Mouse (Mus musculus) neural tube, embryonic 14.5 days (tissue): ENCODE results near the gene Klhl26. TPM values are rescaled to one million over a fixed set of nuclear protein-coding genes. Genes with fewer than 3 reads are reported as not detected.

ENCODE experiments used
- ATAC-seq: fragments of 200-750 bp; cut with Nextera tagmentation; 2 replicates; pipeline ENCODE4 v1.8.0; 2017; ENCODE audit warnings: low read depth, mild to moderate bottlenecking, moderate TSS enrichment, moderate library complexity
- H3K27ac ChIP-seq: fragments of 300-500 bp; sonication (generic); 2 replicates; pipeline ENCODE4 v1.5.1; 2014; ENCODE audit warnings: low read depth, mild to moderate bottlenecking, control low read depth, low read length, moderate library complexity, mixed read lengths
- H3K27me3 ChIP-seq: fragments of 300-500 bp; sonication (generic); 2 replicates; pipeline ENCODE4 v1.6.1; 2014; ENCODE audit warnings: low read length; ENCODE audit not compliant: control insufficient read depth, insufficient read depth
- H3K36me3 ChIP-seq: fragments of 300-500 bp; sonication (generic); 2 replicates; pipeline ENCODE4 v1.6.1; 2014; ENCODE audit warnings: low read length, mixed read lengths; ENCODE audit not compliant: control insufficient read depth, insufficient read depth
- H3K4me1 ChIP-seq: fragments of 300-500 bp; sonication (generic); 2 replicates; pipeline ENCODE4 v1.6.1; 2014; ENCODE audit warnings: low read length; ENCODE audit not compliant: control insufficient read depth, insufficient read depth
- H3K4me2 ChIP-seq: fragments of 300-500 bp; sonication (generic); 2 replicates; pipeline ENCODE4 v1.6.1; 2014; ENCODE audit warnings: mild to moderate bottlenecking, low read depth, low read length, control low read depth
- H3K4me3 ChIP-seq: fragments of 300-500 bp; sonication (generic); 2 replicates; pipeline ENCODE4 v1.5.1; 2014; ENCODE audit warnings: low read depth, low read length, control low read depth, mixed read lengths
- H3K9ac ChIP-seq: fragments of 300-500 bp; sonication (generic); replicated peaks from 2 replicates; pipeline ENCODE4 v1.6.1; 2014; ENCODE audit warnings: low read depth, mild to moderate bottlenecking, control low read depth, low read length, mixed read lengths
- H3K9me3 ChIP-seq: fragments of 300-500 bp; sonication (generic); 2 replicates; pipeline ENCODE4 v1.6.1; 2016; ENCODE audit warnings: low read length; ENCODE audit not compliant: control insufficient read depth
- WGBS: fragments of 180-500 bp; shearing (Covaris S2); extraction: QIAGEN DNeasy Blood & Tissue Kit; methylation state at CpG from one replicate; pipeline ENCODE4 v1.1.7; 2014; 5-methylcytosine and 5-hydroxymethylcytosine counted together
- polyA plus RNA-seq: library from polyadenylated mRNA; unstranded; fragments of >200 nt; fragmentation: Nextera tagmentation; extraction: Ambion mirVana; gene quantifications from 2 replicates; pipeline ENCODE4 v1.2.1, GENCODE M21; 2014

Gene Klhl26
- polyA plus RNA-seq, 1 experiment from 2014 or later: 29.4 TPM

DNA sequence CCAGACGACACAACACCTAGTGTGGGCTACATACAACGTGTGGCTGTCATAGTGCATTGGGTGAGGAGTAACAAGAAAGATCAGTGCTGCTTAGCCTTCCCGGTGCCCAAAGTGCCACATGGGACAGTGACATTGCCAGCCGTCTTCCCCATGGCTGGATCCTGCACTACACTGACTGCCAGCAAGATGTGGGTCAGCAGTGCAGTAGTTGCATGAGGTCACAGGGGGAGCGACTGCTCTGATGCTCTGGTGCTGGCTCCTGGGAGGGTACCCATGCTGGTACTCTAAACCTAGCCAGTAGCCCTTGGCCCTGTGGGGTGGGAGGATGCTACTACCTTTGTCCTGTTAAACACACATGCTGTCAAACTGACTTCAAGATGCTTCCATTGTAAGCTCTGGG is 16.6 kb downstream of the Klhl26 start:
- WGBS: 97% methylated on average over 5 of the region's 5 CpGs
- H3K9me3 ChIP-seq: no peaks in the 10 kb centered on the region
- H3K27ac ChIP-seq: no peak overlapping the region
- H3K36me3 ChIP-seq: no peaks in the 10 kb centered on the region
- no peak overlapping the region for H3K4me2 ChIP-seq
- H3K27me3 ChIP-seq: no peaks in the 10 kb centered on the region
- ATAC-seq: no peak
- no peak overlapping the region for H3K4me3 ChIP-seq
- no peaks in the 10 kb centered on the region for H3K4me1 ChIP-seq
- no peak overlapping the region for H3K9ac ChIP-seq

DNA sequence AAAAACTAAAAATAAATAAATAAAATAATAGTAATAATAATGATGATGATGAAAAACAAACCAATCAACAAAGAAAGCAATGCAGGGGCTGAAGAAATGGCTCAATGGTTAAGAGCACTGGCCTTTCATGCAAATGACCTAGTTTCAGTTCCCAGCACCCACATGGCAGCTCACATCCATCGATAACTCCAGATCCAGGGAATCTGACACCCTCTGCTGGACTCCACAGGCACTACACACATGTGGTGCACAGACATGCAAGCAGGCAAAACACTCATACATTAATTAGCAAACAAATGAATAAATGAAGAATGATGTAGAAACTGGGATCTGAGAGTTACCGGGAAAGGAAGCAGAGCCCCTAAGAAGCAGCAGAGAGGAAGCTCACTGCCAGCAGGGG is 17.1 kb downstream of the Klhl26 start:
- Histone ChIP-seq H3K27me3 (no peaks in the 10 kb centered on the region), H3K4me1 (no peaks in the 10 kb centered on the region), H3K36me3 (no peaks in the 10 kb centered on the region), H3K27ac (no peak overlapping the region), H3K9ac (no peak overlapping the region), H3K9me3 (no peaks in the 10 kb centered on the region), H3K4me2 (no peak overlapping the region), H3K4me3 (no peak overlapping the region)
- no peak for ATAC-seq
- WGBS: 100% methylated on average over 2 of the region's 2 CpGs

DNA sequence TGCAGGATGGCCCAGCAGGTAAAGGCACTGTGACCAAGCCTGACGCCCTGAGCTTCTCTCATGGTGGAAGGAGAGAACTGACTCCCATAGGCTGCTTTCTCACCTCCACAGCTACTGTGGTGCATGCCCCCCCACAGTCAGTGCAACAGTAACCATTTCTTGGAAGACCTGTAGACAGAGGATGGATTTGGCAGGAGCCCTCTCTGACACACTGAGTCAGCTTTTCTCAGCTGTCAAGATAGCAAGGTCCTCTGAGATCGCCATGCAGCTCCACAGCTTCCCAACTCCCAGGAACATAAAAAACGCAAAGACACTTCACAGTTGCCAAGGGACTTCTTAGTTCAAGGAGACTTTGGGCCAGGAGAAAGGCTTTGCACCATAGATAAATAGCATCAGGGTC is 18.3 kb downstream of the Klhl26 start:
- Histone ChIP-seq H3K27me3 (no peaks in the 10 kb centered on the region), H3K9me3 (no peaks in the 10 kb centered on the region), H3K27ac (no peak overlapping the region), H3K36me3 (no peaks in the 10 kb centered on the region), H3K4me1 (no peaks in the 10 kb centered on the region), H3K4me2 (no peak overlapping the region), H3K4me3 (no peak overlapping the region), H3K9ac (no peak overlapping the region)
- no peak for ATAC-seq
- WGBS: 84% methylated on average over 3 of the region's 3 CpGs

DNA sequence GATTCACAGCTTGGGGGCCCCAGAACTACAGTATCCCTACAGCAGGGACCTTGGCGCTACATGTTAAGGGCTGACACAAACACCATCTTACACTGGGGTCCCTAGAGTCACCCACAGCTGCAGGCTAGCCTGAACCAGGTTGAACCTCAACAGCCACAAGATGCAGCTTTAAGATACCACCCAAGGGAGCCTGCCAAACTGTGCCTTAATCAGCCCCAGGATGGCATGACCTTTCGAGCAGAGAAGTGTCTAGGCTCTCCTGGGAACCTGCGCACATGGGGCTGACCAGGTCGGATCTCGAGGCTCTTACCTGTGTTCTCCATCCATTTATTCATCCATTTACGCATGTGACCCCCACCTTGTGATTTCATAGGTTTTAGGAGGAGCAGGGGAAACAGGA is 18.9 kb downstream of the Klhl26 start:
- 96% methylated on average over 6 of the region's 6 CpGs for WGBS

DNA sequence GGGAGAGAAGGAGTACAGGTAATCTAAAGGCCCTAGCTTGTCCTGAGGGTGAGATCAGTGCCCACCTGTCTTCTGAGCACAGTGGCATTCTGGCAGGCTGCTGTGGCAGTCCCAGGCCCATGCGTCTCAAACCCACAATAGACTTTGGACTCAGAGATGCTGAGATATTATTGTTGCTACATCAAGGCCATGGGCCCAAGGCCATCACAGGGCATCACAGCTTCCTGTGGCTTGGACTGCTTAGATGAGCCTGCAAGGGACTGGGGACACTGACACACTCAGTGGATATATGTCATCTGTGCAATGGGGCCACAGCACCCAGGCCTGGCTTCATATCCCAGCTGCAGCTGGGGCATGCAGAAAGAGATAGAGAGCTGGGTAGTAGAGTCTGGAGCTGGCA is 19.8 kb downstream of the Klhl26 start:
- Histone ChIP-seq H3K36me3 (0 out of 2 replicates have a peak, but pooled peaks cover 6% of the 10 kb centered on the region), H3K9ac (no peak overlapping the region), H3K9me3 (no peaks in the 10 kb centered on the region), H3K4me3 (no peak overlapping the region), H3K4me1 (no peaks in the 10 kb centered on the region), H3K27me3 (no peaks in the 10 kb centered on the region), H3K27ac (no peak overlapping the region), H3K4me2 (no peak overlapping the region)
- WGBS: 96% methylated on average over 1 of the region's 1 CpGs
- no peak for ATAC-seq

More for the DNA sequence above, 18.9 kb downstream of the Klhl26 start:
- Histone ChIP-seq H3K9me3 (no peaks in the 10 kb centered on the region), H3K4me3 (no peak overlapping the region), H3K4me1 (no peaks in the 10 kb centered on the region), H3K9ac (no peak overlapping the region), H3K4me2 (no peak overlapping the region), H3K27me3 (no peaks in the 10 kb centered on the region), H3K36me3 (no peaks in the 10 kb centered on the region), H3K27ac (no peak overlapping the region)
- no peak for ATAC-seq

DNA sequence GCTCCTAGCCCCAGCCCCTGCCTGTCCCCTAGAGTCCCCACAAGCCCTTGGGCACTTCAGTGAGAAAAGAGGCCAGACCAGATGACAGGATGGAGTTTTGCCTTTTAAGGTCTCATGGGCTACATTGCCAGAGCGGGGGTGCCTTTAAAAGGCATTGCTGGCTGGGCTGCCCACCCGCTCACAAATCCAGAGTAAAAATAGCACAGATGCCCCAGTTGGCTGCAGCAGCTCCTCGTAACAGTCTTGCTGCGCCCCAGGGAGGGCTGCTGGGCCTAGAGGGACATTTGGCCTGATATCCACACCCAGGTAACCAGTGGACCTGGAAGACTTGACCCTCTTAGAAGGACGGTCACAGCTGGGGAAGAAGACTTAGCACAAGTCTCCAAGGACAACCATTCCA is 22.9 kb downstream of the Klhl26 start:
- no peak overlapping the region for H3K27ac ChIP-seq
- H3K9ac ChIP-seq: no peak overlapping the region
- WGBS: 94% methylated on average over 5 of the region's 5 CpGs
- no peak for ATAC-seq
- H3K36me3 ChIP-seq: peaks cover 14% of the 10 kb centered on the region
- no peak overlapping the region for H3K4me2 ChIP-seq
- no peaks in the 10 kb centered on the region for H3K27me3 ChIP-seq
- H3K9me3 ChIP-seq: no peaks in the 10 kb centered on the region
- no peaks in the 10 kb centered on the region for H3K4me1 ChIP-seq
- H3K4me3 ChIP-seq: no peak overlapping the region

DNA sequence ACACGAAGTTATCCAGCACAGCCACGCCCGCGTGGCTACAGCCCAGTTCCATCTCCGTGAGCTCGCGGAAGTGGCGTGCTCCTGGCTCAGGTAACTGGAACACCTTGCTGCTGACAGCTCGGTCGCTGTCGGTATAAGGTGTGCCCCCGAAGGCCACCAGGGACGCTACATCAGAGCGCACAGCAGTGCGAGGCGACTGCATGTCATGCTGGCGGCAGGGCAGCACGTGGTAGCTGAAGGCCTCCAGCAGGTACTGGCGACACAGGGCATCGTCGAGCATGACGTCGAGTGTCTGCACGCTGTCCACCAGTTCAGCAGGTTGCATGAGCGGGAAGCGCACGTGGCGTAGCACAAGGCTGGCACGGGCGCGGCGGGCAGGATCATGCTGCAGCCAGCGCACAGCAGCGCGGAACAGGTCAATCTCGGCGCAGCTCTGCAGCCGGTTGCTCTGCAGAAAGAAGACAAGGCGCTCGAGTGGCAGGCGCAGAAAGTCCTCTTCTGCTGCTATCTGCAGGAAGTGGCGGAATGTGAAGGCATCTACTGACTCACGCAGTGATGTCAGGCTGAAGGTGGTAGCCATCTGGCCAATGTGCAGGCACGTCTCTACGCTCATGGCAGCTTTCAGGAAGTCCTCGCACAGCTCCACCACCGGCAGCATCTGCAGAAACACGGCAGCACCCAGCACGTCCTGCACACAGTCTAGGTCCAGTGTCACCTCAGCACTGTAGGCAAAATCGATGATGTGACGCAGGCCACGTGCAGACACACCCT is 24.4 kb downstream of the Klhl26 start:
- no peaks in the 10 kb centered on the region for H3K4me1 ChIP-seq
- H3K4me2 ChIP-seq: no peak overlapping the region
- H3K27me3 ChIP-seq: no peaks in the 10 kb centered on the region
- ATAC-seq: no peak
- no peak overlapping the region for H3K4me3 ChIP-seq
- H3K9ac ChIP-seq: no peak overlapping the region
- H3K36me3 ChIP-seq: peaks cover 14% of the 10 kb centered on the region
- WGBS: 63% methylated on average over 52 of the region's 52 CpGs
- H3K27ac ChIP-seq: no peak overlapping the region
- H3K9me3 ChIP-seq: no peaks in the 10 kb centered on the region

DNA sequence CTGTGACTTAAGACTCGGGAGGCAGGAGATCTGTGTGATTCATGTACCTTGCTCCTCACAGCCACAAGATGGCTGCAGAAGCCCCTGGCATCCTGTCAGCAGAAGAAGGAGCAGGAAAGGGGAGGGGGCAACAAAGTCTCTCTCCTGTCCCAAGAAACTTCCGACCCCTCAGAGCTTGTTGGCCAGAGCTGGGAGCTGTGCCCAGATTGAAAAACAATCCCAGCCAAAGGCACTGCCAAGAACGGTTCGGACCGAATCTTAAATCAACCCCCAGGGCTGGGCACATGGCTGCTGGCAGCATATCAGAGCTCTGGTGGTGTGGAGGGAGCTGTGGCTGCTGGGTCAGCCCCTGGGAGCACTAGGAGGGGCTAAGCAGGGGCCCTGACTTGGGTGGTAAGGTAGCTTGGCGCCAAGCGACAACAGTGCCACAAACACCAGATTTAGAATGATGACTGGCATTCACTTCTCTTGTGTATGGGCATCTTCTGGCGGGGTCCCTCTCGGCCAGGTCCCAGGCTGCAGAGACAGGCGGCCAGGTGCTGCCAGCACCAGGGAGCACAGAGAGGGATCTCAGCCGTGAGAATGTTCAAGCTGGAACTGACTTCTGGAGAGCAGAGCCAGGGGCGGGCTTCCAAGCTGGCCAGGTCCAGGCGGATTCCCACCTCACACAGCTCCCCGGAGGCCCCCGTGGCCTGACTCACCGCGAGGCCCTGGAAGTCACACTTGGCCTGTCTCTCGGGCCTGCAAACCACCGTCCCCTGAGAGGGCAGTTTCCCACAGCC is 28.9 kb downstream of the Klhl26 start:
- no peaks in the 10 kb centered on the region for H3K9me3 ChIP-seq
- no peak overlapping the region for H3K4me3 ChIP-seq
- 66% methylated on average over 19 of the region's 19 CpGs for WGBS
- H3K9ac ChIP-seq: no peak overlapping the region
- 0 out of 2 replicates have a peak overlapping the region, but pooled peaks have one; percentile 16 for H3K27ac ChIP-seq
- H3K4me2 ChIP-seq: no peak overlapping the region
- H3K4me1 ChIP-seq: no peaks in the 10 kb centered on the region
- no peaks in the 10 kb centered on the region for H3K27me3 ChIP-seq
- H3K36me3 ChIP-seq: peaks cover 14% of the 10 kb centered on the region
- ATAC-seq: peak; percentile 74; the same call in 1 of the 2 replicates

DNA sequence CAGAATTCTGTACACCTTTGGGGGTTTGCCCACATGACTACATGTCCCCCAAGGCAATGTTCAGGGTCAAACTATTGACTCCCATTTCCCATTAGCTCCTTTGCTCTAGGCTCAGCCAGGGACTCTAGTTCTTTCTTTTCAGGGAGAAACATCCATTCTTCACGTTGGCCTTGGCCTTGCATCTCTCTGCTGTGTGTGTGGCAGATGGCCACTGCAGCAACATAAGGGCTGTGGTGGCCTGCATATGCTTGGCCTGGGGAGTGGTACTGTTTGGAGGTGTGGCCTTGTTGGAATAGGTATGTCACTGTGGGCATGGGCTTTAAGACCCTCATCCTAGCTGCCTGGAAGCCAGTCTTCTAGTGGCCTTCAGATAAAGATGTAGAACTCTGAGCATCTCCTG is 30.8 kb downstream of the Klhl26 start:
- Histone ChIP-seq H3K4me1 (no peaks in the 10 kb centered on the region), H3K36me3 (peaks cover 4% of the 10 kb centered on the region; the same call in 1 of the 2 replicates), H3K9ac (no peak overlapping the region), H3K27ac (no peak overlapping the region), H3K9me3 (no peaks in the 10 kb centered on the region), H3K4me2 (no peak overlapping the region), H3K4me3 (no peak overlapping the region), H3K27me3 (no peaks in the 10 kb centered on the region)
- WGBS: 57% methylated on average over 1 of the region's 1 CpGs
- ATAC-seq: no peak
